Comparison of ENCODE assay signal across 8 mouse cellular contexts in the genomic region with DNA sequence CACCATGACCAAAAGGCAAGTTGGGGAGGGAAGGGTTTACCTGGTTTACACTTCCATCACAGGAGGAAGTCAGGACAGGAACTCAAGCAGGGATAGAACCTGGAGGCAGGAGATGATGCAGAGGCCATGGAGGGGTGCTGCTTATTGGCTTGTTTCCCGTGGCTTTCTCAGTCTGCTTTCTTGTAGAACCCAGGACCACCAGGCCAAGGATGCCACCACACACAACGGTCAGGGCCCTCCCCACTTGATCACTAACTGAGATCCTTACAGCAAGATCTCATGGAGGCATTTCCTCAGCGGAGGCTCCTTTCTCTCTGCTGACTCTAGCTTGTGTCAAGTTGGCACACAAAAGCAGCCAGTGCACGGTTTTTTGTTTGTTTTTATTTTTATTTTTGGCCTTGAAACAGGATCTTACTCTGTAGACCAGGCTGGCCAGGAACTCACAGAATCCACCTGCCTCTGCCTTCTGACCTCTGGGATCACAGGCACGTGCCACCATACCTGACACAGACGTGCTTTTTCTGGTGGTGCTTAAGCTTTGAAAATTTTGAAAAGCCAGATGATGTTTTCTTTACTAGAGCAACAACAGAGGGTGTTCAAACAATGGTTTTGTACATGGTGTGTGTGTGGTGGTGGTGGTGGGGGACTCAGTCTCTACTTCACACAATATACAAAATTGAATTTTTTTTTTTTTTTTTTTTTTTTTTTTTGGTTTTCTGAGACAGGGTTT. TPM values are rescaled to one million over a fixed set of nuclear protein-coding genes. Genes with fewer than 3 reads are reported as not detected.
DNase-seq lines count a peak whose midpoint lies in the region; ATAC-seq and TF ChIP-seq lines count a peak whose summit lies in the region.

A gene (minus strand): TSS at position 375 of the 730 bp plus-strand sequence.

- no peaks in the 10 kb centered on the region for H3K9me3 ChIP-seq in E14TG2a.4 (ENCODE audit: low read length)
- no peaks in the 10 kb centered on the region for H3K9me3 ChIP-seq in forebrain, postnatal 0 days (ENCODE audit: low read length)
- no peaks in the 10 kb centered on the region for H3K9me3 ChIP-seq in stomach, embryonic 14.5 days (ENCODE audit: control insufficient read depth, low read depth, low read length)

- TF ChIP-seq CTCF in E14TG2a.4 (conservative IDR thresholded peaks at IDR 0.05; ENCODE audit: low read length), result no peak
- TF ChIP-seq CTCF in forebrain, postnatal 0 days (IDR thresholded peaks at IDR 0.05; ENCODE audit: low read depth), result no peak

- peaks cover 66% of the 10 kb centered on the region for H3K27me3 ChIP-seq in E14TG2a.4 (ENCODE audit: insufficient read depth, low read length)
- H3K27me3 ChIP-seq in forebrain, postnatal 0 days (ENCODE audit: insufficient read depth, low read length), result no peaks in the 10 kb centered on the region
- H3K27me3 ChIP-seq in stomach, embryonic 14.5 days (ENCODE audit: control insufficient read depth, insufficient read depth, low read length), result no peaks in the 10 kb centered on the region

- ATAC-seq in forebrain, postnatal 0 days, result no peak
- ATAC-seq in stomach, embryonic 14.5 days (ENCODE audit: insufficient number of reproducible peaks, insufficient read depth, low FRiP score, low read depth), result no peak

- H3K27ac ChIP-seq in forebrain, postnatal 0 days (ENCODE audit: low read depth, low read length), result peak within 1 kb of the TSS; percentile 85
- H3K27ac ChIP-seq in stomach, embryonic 14.5 days (ENCODE audit: low read length), result peak within 1 kb of the TSS; percentile 76

- WGBS in forebrain, postnatal 0 days, result 55% methylated on average over 6 of the region's 6 CpGs
- 79% methylated on average over 6 of the region's 6 CpGs for WGBS in stomach, embryonic 14.5 days

- H3K4me3 ChIP-seq in E14TG2a.4 (replicated peaks; ENCODE audit: low read length), result peak within 1 kb of the TSS; percentile 84
- peak within 1 kb of the TSS; percentile 72 for H3K4me3 ChIP-seq in forebrain, postnatal 0 days (ENCODE audit: low read depth, low read length)
- peak within 1 kb of the TSS; percentile 67 for H3K4me3 ChIP-seq in stomach, embryonic 14.5 days (ENCODE audit: low read depth, low read length)

- H3K4me2 ChIP-seq in forebrain, postnatal 0 days (ENCODE audit: low read depth), result peak within 1 kb of the TSS; percentile 70
- peak within 1 kb of the TSS; percentile 93 for H3K4me2 ChIP-seq in stomach, embryonic 14.5 days (replicated peaks; ENCODE audit: low read depth, low read length)

- H3K9ac ChIP-seq in forebrain, postnatal 0 days, result peak within 1 kb of the TSS; percentile 77
- no peak within 1 kb of the TSS for H3K9ac ChIP-seq in stomach, embryonic 14.5 days (replicated peaks; ENCODE audit: low read depth, low read length)

- peak; percentile 34 to 43 for DNase-seq in cerebellum, postnatal 14 days
- DNase-seq in cerebellum, postnatal 4 days (ENCODE audit: low spot score in 2 of 2), result no peak
- no peak for DNase-seq in forebrain, postnatal 0 days
- DNase-seq in left cerebral cortex, postnatal 25 days (ENCODE audit: low spot score in 2 of 2), result no peak
- no peak for DNase-seq in natural killer cell, adult 2 months (ENCODE audit: low spot score in 2 of 2)
- no peak for DNase-seq in thymus, postnatal 25 days

- intact Hi-C loops in left cerebral cortex, postnatal 25 days (cut with DNase I), result no loop called here

- no peaks in the 10 kb centered on the region for H3K36me3 ChIP-seq in E14TG2a.4 (ENCODE audit: insufficient read depth, low read length)
- H3K36me3 ChIP-seq in forebrain, postnatal 0 days (ENCODE audit: insufficient read depth), result 0 out of 2 replicates have a peak, but pooled peaks cover 6% of the 10 kb centered on the region
- H3K36me3 ChIP-seq in stomach, embryonic 14.5 days (ENCODE audit: control insufficient read depth, insufficient read depth, low read length), result no peaks in the 10 kb centered on the region

- peaks cover 28% of the 10 kb centered on the region for H3K4me1 ChIP-seq in E14TG2a.4 (replicated peaks; ENCODE audit: low read depth, low read length)
- H3K4me1 ChIP-seq in forebrain, postnatal 0 days (ENCODE audit: insufficient read depth), result 0 out of 2 replicates have a peak, but pooled peaks cover 13% of the 10 kb centered on the region
- peaks cover 13% of the 10 kb centered on the region; the same call in 1 of the 2 replicates for H3K4me1 ChIP-seq in stomach, embryonic 14.5 days (ENCODE audit: control insufficient read depth, insufficient read depth, low read length)

RNA-seq across cellular contexts. Expression of the gene that starts here (rescaled TPM):
- 56.6 and 60.3 TPM in 2 replicates for total RNA-seq in forebrain, postnatal 0 days (2014; rRNA removed)
- 45.5 and 46.4 TPM in 2 replicates for polyA plus RNA-seq in forebrain, postnatal 0 days (2015; fragmentation: Nextera tagmentation; extraction: Ambion mirVana)
- total RNA-seq in left cerebral cortex, postnatal 25 days (2021), result 10 to 100 TPM; 71.2 to 72.9 TPM
- 7.1 and 9.4 TPM in 2 replicates for polyA plus RNA-seq in stomach, embryonic 14.5 days (2014; fragmentation: Nextera tagmentation; extraction: Ambion mirVana)

Comparison
In these comparisons a context has a peak if more than half of its experiments do, and no peak if none do; other contexts are left out.
1. DNase-seq: peak in cerebellum, postnatal 14 days (2 of 2); none in cerebellum, postnatal 4 days (0 of 2), forebrain, postnatal 0 days (single experiment), left cerebral cortex, postnatal 25 days (0 of 2), natural killer cell, adult 2 months (0 of 2) and thymus, postnatal 25 days (single experiment).
2. Peak in every context shown above with its lines, with median percentiles within 50 percentile points of each other: H3K4me3 ChIP-seq.